Mouse (Mus musculus) layer of hippocampus, postnatal 25 days (tissue): Measurements from ENCODE around the gene Osbpl6. TPM values are rescaled to one million over a fixed set of nuclear protein-coding genes. Genes with fewer than 3 reads are reported as not detected.

Source experiments
- DNase-seq, 2 experiments: peaks; one replicate each; pipeline ENCODE4 v3.0.0; 2022; ENCODE audit warnings: mixed read lengths in 2 of 2, low spot score in 1 of 2; ENCODE audit errors: extremely low spot score in 1 of 2
- total RNA-seq, 2 experiments: library from RNA; stranded (reverse); gene quantifications; 2 replicates each; pipeline ENCODE4 v1.2.3; 2021

Gene Osbpl6
- total RNA-seq, 2 experiments from 2014 or later = 53.7 to 60.6 TPM

DNA sequence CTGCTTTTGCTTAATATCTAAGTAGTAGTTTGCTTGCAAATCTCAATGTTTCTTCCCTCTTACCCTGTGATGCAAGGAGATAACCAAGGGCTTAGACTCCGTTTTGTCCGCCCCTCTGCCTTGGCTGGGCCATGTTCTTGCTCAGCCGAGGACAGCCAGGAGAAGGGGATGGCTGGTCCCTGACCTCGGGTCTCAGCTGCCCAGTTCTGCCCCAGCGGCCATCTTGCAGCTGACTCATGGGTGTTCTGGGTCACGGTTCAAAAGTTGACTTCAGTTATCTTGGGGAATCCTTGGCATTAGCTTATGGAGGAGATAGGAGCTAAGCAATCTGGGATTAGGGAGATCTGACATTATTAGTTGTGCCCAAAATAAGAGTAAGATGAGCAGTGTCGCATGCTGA is 142.5 kb downstream of the Osbpl6 start:
- no peak for DNase-seq

DNA sequence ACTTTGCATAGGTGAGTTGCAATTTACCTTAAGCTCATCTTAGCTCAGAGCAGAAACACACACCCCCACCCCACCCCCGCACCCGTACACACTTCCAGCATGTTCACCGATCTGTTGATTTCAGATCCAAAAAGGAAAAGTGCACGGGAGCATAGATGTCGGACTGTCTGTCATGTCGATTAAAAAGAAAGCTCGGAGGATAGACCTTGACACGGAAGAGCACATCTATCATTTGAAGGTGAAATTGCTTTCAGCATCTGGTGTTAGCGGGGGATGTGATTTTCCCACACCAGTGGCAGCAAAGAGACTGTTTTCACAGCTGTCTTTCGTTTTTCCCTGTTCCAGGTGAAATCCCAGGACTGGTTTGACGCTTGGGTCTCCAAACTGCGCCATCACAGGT is 143.0 kb downstream of the Osbpl6 start:
- no peak for DNase-seq

DNA sequence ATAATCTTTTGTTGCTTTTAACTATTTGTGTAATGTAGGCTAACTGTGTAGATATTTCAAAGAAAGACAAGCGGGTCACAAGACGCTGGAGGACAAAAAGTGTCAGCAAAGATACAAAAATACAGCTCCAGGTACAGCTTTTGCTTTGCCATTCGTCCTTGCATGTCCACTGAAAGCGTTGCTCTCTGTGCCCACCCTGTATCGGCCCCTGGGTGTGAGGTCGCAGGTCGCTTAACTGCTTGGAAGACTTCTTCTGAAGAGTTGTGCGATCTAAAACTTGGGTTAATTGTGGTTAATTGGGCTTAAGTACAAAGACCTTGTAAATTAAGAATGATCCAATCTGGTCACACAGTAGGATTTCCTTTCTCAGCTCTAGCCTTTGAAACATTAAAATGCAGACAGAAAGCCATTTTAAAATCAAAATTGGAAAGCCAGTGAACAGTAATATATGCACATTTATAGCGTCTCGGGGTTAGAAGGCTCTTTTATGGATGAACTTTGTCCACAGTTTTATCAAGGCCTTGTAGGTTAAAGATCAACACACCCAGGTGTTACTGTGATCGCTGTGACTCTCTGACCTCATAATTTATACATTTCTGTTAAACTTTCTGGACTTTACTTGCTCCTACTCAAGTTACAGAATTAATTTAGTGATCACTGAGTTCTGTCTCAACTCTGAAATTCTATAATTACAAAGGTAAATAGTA is 149.7 kb downstream of the Osbpl6 start:
- DNase-seq = no peak

DNA sequence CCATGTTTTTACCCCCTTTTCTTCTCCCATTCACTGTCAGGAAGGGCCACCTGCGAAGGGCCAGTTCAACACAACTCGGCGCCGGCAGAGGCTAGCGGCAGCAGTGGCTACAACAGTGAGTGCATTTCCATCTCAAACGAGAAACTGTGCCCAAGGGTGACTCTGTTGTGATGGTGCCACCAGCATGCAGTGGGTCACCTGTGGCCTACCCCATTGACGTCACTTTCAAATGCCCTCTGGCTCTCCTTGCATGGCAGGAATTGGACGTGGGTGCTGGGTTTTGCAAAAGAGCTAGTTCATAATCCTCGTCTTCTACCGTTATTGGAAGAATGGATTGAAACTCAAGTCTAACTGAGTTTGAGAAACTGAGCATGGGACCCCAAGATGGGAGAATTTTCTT is 153.8 kb downstream of the Osbpl6 start:
- DNase-seq = no peak

DNA sequence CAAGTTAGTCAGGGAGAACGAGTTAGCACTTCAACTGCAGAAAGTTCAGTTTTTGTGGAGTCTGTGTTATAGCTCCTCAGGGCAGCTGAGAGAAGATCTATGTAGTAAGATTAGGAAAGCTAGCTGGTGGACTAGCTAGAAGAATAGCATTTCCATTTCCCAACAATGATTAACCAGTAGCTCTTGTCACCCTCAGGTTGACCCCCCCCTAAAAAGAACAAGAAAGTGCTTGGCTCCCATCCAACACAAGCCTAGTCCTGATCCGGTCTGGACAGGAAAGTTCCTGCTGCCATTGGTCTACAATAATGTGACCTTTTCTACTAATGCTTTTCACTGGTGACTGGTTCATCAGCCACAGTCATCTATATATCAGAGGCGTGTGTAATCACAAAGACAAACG is 157.6 kb downstream of the Osbpl6 start:
- DNase-seq = no peak

DNA sequence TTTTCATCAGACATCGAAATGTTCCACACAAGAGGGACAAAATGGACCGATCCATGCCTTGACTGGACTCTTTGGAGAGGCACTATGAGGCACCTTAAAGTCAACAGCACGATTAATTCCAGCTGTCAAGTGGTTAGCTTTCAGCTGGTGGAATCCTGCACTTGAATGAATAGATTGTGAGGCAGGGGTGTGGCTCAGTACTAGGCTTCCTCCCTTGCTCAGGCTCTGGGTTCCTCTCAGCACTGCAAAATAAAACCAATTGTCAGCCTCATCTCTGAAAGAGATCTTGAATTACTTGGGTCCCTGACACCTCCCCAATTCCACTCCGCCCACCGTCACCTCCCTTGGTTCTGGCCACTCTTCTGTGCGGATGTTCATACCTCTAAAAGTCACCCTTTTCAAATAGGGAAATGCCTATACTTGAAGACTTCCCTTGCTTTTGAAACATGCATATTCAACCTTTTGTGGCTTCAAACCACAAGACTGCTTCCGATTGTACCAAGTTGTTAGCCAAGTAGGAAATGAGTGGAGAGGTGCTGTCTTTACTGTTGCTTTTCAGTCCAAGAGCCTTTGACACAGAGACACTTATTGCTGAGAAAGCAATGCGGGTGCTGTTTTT is 160.7 kb downstream of the Osbpl6 start:
- DNase-seq = no peak

DNA sequence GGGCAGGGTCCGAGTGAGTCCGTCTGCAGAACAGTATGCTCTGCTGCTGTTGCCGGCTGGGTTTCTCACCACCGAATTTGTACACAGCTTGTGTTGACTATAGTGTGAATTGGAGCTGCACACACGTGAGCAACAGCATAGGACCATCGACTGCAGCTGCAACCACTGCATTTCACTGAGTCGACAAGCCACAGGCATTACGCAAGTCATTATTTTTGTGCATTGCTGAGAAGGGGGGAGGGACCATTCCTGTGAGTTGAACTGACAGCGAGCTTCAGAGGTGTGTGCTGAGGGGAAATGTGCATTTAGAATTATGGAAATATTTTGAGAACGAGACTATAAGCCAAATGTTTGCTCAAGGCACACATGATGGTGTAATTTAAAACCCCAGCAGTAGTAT is 165.2 kb downstream of the Osbpl6 start:
- no peak for DNase-seq

DNA sequence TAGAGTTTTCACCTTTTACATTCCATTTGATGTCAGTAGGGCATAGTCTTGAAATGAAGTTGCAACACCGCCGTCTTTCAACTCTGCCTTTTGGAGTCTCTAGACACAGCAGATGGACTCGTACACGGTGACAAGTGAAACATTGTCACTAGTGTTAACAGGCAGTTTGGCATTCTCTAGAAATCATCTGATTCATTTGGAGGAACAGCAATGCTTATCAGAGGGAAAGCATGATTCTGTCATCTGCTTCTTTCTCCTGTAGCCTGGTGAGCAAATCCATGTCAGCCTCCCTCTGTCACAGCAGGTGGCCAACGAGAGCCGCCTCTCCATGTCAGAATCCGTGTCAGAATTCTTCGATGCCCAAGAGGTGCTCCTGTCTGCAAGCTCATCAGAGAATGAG is 172.6 kb downstream of the Osbpl6 start:
- no peak for DNase-seq

DNA sequence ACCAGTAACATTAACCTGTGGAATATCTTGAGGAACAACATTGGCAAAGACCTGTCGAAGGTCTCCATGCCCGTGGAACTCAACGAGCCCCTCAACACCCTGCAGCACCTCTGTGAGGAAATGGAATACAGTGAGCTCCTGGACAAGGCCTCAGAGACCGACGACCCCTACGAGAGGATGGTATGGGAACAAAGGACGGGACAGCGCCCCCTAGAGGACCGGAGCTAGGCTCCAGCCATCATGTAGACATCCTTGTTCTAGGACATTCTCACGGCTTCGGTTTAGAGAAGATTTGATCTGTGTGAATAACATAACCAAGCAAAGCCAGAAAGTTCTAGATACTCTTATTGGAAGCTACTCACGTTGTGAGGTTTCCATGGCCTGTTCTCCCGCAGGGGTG is 178.8 kb downstream of the Osbpl6 start:
- DNase-seq = no peak

DNA sequence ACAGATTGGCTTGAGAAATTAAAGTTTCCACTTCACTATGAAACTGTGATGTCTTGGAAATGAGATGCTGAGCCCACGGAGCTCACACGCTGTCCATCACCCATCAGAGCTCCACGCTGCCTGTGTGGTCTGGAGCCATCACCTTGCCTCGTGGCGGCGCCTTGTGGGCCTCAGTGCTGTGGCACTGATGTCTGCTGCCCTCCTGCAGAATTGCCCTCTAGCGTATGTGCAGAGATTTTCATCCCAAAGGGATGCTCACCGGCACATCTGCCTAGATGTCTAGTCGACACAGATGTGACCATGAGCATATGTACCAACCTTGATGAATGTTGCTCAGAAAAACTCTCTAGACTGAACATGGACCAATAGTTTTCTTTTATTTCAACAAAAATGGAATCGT is 180.6 kb downstream of the Osbpl6 start:
- no peak for DNase-seq

DNA sequence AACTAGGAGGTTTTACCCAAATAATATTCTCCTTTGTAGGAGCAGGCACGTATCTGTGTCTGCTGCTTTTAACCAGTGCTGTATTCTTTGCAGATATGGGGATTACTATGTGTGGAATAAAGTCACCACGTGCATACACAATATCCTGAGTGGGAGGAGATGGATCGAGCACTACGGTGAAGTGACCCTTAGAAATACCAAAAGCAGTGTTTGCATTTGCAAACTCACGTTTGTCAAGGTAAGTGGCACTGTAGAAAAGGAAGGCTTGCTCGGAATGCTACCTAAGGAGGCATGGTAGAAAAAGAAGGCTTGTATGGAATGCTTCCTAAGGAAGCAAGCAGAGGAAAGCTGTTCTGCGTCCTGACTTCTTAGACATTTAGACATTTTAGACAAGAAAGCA is 183.9 kb downstream of the Osbpl6 start:
- no peak for DNase-seq

DNA sequence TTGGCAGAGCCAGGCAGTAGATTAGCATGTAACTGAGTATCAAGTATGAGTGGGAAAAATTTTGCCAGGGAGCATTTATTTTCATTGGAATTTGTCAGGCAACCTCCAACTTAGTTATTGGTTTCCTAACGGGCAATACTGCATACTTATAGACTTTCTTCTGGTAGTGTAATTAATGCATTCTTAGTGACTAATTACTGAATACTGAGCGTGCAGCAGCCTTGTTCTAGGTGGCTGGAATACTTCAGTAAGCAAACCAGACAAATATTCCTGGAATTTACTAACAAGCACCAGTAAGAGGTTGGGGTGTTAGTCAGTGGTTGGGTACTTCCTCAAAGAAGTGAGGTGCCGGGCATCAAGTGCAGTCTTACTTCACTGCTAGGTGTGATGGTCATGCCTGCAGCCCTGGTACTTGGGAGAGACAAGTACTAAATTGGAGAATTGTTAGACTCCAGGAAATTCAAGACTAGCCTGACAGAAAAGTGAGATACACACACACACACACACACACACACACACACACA is 186.2 kb downstream of the Osbpl6 start:
- no peak for DNase-seq

DNA sequence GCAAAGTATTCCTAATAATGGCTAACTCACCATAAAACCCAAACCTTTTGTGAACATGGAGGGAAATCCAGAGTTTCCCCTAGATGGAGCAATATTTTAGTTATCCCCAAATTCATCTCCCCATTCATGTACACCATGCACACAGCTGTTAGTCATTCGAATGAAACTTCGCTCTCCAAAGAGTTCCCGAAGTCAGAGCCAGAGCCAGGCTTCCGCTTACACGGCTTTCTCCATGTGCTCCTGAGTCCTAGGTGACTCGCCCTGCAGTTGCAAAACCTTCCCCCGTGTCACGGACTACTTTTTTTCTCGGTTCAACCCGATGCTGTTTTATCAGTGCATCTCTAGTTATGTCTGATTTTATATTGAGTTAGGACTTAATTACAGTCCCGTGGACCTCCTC is 191.2 kb downstream of the Osbpl6 start:
- DNase-seq = no peak

DNA sequence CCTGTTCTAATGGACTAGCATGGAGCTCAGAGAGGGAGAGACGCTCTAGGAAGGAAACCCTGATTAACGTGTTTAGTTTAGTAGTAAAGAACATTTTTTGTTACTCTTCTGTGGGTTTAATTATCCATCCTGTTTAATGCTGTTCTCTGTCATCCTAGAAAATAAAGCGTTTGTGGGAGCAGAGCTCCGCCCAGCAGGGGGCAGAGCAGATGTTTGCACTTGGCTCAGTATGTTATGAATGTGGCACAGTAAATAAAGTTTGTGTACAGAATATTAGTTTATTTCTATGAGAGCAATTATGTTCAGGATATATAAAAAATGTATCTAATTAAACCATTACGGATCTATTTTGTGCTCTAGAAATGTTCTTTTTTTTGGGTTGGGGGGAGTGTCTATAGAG is 192.9 kb downstream of the Osbpl6 start:
- DNase-seq = peak in 1 of 2 experiments; percentile 22

DNA sequence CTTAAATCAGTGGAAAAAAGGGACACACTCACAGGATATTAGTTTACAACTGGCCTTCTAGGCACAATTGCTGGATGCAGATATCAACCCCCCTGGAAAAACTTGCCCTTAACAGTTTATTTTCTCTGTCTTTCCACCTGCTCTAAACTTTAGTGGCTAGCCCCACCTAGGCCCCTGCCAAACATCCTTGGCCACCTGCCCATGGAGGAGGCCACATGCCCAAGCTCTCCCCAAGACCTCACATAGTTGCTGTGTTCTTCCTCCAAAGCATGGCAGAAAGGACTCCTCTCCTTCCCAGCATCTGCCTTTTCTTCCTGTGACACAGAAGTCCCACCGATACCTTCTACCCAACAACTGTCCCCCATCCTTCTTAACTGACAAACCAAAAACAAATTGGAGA is 195.9 kb downstream of the Osbpl6 start:
- DNase-seq = no peak

DNA sequence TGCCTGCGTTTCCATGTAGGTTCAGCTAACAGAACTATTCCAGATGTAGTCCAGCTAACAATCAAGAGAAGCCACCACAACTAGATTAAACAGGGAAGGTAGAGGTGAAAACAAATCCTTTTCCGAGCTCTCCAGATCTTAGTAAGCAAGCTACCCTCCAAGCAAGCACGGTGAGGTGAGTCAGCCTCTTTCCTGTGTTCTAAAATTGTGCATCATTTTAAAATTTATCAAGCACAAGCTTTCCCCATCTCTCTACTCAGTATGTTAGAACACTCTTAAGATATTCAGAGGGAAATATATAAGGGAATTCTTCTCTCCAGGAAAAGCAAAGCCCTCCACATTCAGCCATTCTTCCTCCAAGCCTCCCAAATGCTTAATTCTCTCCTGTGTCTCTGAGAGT is 200.4 kb downstream of the Osbpl6 start:
- no peak for DNase-seq

DNA sequence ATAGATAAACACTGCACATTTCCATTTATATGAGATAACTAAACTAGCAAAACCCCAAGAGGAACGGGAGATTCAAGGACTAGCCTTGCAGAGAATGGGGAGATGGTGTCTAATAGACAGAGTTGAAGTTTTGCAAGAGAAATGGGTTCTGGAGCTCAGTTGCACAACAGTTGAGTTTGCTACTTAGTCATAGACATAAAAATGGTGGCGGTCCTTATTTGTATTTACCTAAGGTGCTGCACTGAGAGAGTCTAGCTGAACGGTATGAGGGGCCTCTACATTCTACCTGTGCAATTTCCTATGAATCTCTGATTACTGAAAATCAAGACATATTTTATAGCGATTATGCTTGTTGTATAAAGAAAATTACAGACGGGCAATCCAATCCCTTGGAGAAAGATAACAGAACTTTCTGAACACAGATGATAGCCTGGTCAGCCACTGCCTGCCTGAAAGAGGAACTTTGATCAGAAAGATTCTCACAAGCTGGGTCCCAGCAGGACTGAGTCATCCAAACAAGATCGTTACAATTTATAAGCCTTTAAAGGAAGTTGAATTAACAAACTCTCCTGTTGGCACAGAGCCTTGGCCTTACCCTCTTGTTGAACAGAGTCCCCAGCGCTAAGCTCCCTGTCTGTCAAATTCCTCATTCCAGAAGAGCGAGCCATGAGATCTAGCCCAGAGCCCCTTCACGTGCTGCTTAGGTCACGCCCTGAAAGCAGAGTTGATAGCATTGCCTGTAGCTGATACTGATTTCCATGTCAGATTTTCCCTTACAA is 204.2 kb downstream of the Osbpl6 start:
- no peak for DNase-seq

DNA sequence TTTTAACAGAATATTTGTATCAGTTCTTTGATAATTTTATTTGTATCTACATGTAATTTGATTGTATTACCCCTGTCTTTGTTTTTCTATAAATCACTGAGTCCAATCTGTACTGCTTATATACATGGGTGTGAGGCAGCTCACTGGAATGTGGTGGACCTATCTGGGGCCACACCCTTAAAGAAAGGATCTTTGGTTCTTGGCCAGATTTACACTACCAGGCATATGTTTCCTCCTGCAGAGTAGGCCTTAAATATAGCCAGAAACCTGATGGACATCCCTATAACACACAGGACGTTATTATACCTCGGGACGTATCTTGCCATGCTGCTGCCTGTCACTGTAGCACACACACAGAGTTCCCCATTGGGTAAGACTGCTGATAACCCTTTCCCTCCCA is 205.7 kb downstream of the Osbpl6 start:
- no peak for DNase-seq

DNA sequence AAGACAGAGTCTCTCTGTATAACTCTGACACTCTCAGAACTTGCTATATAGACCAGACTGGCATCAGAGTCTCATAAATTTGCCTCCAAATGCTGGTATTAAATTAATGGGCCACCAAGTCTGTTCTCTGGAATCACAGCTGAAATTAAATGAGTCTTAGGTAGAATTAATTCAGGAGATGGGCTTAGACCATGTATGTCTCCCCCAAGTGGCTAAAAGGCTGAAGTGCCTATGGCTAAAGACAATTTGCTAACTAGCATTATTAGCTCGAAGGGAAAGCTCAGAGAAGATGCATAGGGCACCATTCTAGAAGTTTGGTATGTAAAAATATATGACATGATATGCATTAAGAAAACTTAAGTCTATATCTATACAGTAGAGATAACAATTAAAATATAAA is 211.8 kb downstream of the Osbpl6 start:
- DNase-seq = peak in 1 of 2 experiments; percentile 48

DNA sequence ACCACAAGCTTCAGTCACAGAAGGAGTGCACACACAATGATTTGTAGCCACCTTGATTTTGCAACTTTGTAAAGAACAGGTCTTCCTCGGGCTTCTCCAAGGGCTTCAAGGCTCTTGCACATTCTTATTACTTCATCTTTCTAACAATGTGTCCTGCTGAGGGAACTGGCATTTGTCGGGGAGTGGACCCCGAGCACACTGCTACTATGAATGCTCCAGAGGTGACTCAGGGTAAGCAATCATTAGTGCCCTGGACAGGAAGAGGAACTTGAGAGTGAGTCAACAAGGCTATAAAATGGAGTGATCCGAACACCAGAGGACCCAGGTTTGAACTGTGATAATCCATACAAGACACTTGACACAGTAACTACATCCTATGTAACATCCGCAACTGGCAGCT is 213.9 kb downstream of the Osbpl6 start:
- DNase-seq = no peak

DNA sequence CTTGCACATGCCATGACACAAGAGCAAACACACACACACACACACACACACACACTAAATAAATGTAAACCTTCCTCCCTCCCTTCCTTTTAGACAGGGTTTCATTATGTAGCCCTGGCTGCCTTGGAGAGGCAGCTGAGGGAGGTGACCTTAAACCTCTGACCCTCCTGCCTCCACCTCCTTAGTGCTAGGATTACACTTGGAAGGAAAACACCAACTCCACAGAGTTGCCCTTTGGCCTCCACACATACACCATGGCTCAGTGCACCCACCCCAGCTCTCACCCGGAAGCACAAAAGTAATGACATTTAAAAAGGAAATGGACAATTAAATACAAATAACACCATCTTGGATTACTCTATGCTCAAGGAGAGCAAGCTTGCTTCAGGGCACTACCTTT is 215.4 kb downstream of the Osbpl6 start:
- no peak for DNase-seq
